Mouse (Mus musculus) megakaryocyte progenitor cell, adult 5-6 weeks (primary cell): ENCODE results near the gene Nbea. TPM values are rescaled to one million over a fixed set of nuclear protein-coding genes. Genes with fewer than 3 reads are reported as not detected.

Experiments
- ATAC-seq: replicated peaks from 2 replicates; pipeline ENCODE4 v1.8.0; 2016; ENCODE audit warnings: mild to moderate bottlenecking, moderate TSS enrichment, inconsistent platforms; ENCODE audit not compliant: poor library complexity
- total RNA-seq, 2 experiments: library from RNA; stranded (forward) in 1 of 2; stranded (reverse) in 1 of 2; fragments of 157-497, 149-512 nt in 1 of 2; fragments of 200-1000 nt in 1 of 2; gene quantifications; 2 replicates each; pipeline versions ENCODE4 v1.2.3 to v1.2.4; 2015 to 2017

The Nbea gene
- total RNA-seq, 2 experiments from 2014 or later, result under 0.01 TPM; not detected in 1

- no peak for ATAC-seq
Measured at GRCm38 (mm10) chr3:55835207-55835606, 348.3 kb downstream of the Nbea start.

GRCm38 (mm10) chr3:55830226-55830625 lies 353.3 kb downstream of the Nbea start:
- ATAC-seq, result no peak

- ATAC-seq, result peak; percentile 100
Measured at GRCm38 (mm10) chr3:55828481-55829256, 354.8 kb downstream of the Nbea start.

- no peak for ATAC-seq
Measured at GRCm38 (mm10) chr3:55824864-55825263, 358.6 kb downstream of the Nbea start.

GRCm38 (mm10) chr3:55819598-55819997 lies 363.9 kb downstream of the Nbea start:
- no peak for ATAC-seq

- ATAC-seq, result no peak
Measured at GRCm38 (mm10) chr3:55818082-55818481, 365.4 kb downstream of the Nbea start.

GRCm38 (mm10) chr3:55816638-55817375 lies 366.7 kb downstream of the Nbea start:
- ATAC-seq, result peak; percentile 99

GRCm38 (mm10) chr3:55816096-55816495 lies 367.4 kb downstream of the Nbea start:
- no peak for ATAC-seq

GRCm38 (mm10) chr3:55814993-55815625 lies 368.4 kb downstream of the Nbea start:
- no peak for ATAC-seq

- ATAC-seq, result no peak
Measured at GRCm38 (mm10) chr3:55794768-55795167, 388.7 kb downstream of the Nbea start.

- ATAC-seq, result peak; percentile 60
Measured at GRCm38 (mm10) chr3:55793842-55794575, 389.5 kb downstream of the Nbea start.

- no peak for ATAC-seq
Measured at GRCm38 (mm10) chr3:55792251-55792650, 391.2 kb downstream of the Nbea start.

- peak; percentile 45 for ATAC-seq
Measured at GRCm38 (mm10) chr3:55790609-55791008, 392.9 kb downstream of the Nbea start.

- peak; percentile 65 for ATAC-seq
Measured at GRCm38 (mm10) chr3:55789856-55790255, 393.6 kb downstream of the Nbea start.

- ATAC-seq, result no peak
Measured at GRCm38 (mm10) chr3:55788621-55789201, 394.8 kb downstream of the Nbea start.

- no peak for ATAC-seq
Measured at GRCm38 (mm10) chr3:55788214-55788586, 395.3 kb downstream of the Nbea start.

GRCm38 (mm10) chr3:55787487-55788213 lies 395.9 kb downstream of the Nbea start:
- ATAC-seq, result peak; percentile 23; the same call in 1 of the 2 replicates

- ATAC-seq, result no peak
Measured at GRCm38 (mm10) chr3:55786835-55787486, 396.5 kb downstream of the Nbea start.

GRCm38 (mm10) chr3:55785981-55786725 lies 397.3 kb downstream of the Nbea start:
- ATAC-seq, result no peak
